Mouse (Mus musculus): Measurements from ENCODE around the gene Cntrl. TPM values are rescaled to one million over a fixed set of nuclear protein-coding genes. Genes with fewer than 3 reads are reported as not detected.

Cntrl gene
- polyA plus RNA-seq, 1 experiment from 2014 or later: 10.5 TPM

DNA sequence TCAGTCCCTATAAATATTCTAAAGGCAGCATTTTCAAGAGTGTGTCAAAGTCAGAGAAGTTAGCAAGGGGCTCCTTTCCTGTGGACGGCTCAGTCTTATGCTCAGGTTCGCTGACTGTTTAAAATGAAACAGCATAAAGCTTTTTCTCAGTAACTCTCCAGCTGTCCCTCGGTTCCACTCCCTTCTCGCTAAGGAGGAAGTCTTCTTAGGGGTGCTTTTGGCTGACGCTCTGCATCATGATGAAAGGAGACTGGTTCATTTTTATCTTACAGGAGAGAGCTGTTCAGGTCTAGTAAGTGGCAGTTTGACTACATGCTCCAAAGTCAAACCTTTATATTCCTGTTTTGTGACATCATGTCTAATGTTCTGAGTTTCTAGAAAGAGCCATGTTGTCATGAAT, 79.6 kb downstream of the Cntrl start:
- Histone ChIP-seq H3K9me3 (no peaks in the 10 kb centered on the region), H3K4me3 (no peak overlapping the region), H3K9ac (no peak overlapping the region), H3K27ac (no peak overlapping the region), H3K4me1 (peaks cover under 1% of the 10 kb centered on the region; the same call in 1 of the 2 replicates), H3K27me3 (replicated peaks) (no peaks in the 10 kb centered on the region), H3K36me3 (replicated peaks) (0 out of 2 replicates have a peak, but pooled peaks cover 12% of the 10 kb centered on the region), H3K4me2 (no peak overlapping the region)
- 90% methylated on average over 5 of the region's 5 CpGs for WGBS
- no peak for ATAC-seq (replicated peaks)

GRCm38 (mm10) chr2:35193976-35194375, 84.7 kb downstream of the Cntrl start:
- ATAC-seq (replicated peaks): no peak
- 90% methylated on average over 1 of the region's 1 CpGs for WGBS
- Histone ChIP-seq H3K4me2 (no peak overlapping the region), H3K9me3 (no peaks in the 10 kb centered on the region), H3K27ac (no peak overlapping the region), H3K9ac (no peak overlapping the region), H3K4me1 (peaks cover 26% of the 10 kb centered on the region), H3K36me3 (replicated peaks) (0 out of 2 replicates have a peak, but pooled peaks cover 6% of the 10 kb centered on the region), H3K27me3 (replicated peaks) (no peaks in the 10 kb centered on the region), H3K4me3 (no peak overlapping the region)

GRCm38 (mm10) chr2:35195626-35196544, 86.6 kb downstream of the Cntrl start:
- Histone ChIP-seq H3K27ac (no peak overlapping the region), H3K27me3 (replicated peaks) (no peaks in the 10 kb centered on the region), H3K4me1 (peaks cover 34% of the 10 kb centered on the region), H3K9me3 (no peaks in the 10 kb centered on the region), H3K36me3 (replicated peaks) (no peaks in the 10 kb centered on the region), H3K4me3 (no peak overlapping the region), H3K9ac (no peak overlapping the region), H3K4me2 (no peak overlapping the region)
- ATAC-seq (replicated peaks): no peak
- 90% methylated on average over 6 of the region's 6 CpGs for WGBS

- Histone ChIP-seq H3K9ac (peak overlapping the region; percentile 99), H3K27me3 (replicated peaks) (no peaks in the 10 kb centered on the region), H3K36me3 (replicated peaks) (no peaks in the 10 kb centered on the region), H3K4me2 (peak overlapping the region; percentile 60), H3K4me3 (peak overlapping the region; percentile 98), H3K9me3 (no peaks in the 10 kb centered on the region), H3K4me1 (peaks cover 30% of the 10 kb centered on the region), H3K27ac (peak overlapping the region; percentile 95; the same call in 1 of the 2 replicates)
- WGBS: 14% methylated on average over 5 of the region's 5 CpGs
- ATAC-seq (replicated peaks): no peak
Observed at GRCm38 (mm10) chr2:35199541-35199940, 90.2 kb downstream of the Cntrl start.

DNA sequence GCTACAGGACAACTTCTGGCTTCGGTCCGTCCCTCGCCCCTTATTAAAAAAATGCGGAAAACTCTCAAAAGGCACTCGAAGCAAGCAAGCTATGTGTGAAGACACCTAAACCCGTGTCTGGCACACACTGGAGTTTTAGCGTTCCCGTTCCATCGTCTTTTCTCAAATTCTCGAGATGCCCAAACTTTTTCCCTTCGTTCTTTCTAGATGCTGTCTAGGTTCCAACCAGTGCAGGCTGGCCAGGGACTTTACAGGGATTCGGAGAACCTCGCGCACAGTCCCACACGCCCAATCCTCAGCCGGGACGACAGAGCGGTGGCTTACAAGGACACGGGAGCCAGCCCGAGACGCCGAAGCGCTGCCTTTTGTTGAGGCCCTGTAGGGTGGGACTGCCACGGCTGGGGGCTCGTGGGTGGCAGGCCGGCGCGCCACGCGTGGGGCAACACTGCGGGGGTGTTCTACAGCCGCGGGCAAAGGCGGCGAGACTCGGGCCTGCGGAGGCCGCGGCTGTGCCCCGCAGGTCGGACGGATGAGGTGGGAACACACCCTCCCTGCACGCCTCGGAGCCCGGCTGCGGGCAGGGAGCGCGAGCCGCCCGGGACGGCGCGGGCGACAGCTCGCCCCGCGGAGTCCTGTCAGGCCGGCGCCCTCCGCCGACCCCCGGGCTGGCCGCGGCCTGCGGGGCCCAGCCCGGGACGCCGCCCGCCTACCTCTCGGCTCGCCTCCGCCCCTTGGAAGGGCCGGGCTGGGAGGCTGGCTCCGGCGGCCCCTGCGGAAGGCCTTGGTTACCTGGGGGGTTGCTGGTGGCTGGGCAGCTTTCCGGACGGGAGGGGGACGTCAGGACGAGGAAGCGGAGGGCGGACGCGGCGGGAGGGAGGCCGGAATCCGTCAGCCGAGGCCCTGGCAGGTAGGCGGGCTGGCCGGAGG, 90.9 kb downstream of the Cntrl start:
- peak overlapping the region; percentile 60 for H3K4me2 ChIP-seq
- peak overlapping the region; percentile 98 for H3K4me3 ChIP-seq
- H3K4me1 ChIP-seq: peaks cover 30% of the 10 kb centered on the region
- H3K27me3 ChIP-seq (replicated peaks): no peaks in the 10 kb centered on the region
- WGBS: 1% methylated on average over 81 of the region's 90 CpGs
- H3K27ac ChIP-seq: peak overlapping the region; percentile 95
- no peaks in the 10 kb centered on the region for H3K9me3 ChIP-seq
- peak overlapping the region; percentile 99 for H3K9ac ChIP-seq
- H3K36me3 ChIP-seq (replicated peaks): no peaks in the 10 kb centered on the region
- ATAC-seq (replicated peaks): peak; percentile 80

DNA sequence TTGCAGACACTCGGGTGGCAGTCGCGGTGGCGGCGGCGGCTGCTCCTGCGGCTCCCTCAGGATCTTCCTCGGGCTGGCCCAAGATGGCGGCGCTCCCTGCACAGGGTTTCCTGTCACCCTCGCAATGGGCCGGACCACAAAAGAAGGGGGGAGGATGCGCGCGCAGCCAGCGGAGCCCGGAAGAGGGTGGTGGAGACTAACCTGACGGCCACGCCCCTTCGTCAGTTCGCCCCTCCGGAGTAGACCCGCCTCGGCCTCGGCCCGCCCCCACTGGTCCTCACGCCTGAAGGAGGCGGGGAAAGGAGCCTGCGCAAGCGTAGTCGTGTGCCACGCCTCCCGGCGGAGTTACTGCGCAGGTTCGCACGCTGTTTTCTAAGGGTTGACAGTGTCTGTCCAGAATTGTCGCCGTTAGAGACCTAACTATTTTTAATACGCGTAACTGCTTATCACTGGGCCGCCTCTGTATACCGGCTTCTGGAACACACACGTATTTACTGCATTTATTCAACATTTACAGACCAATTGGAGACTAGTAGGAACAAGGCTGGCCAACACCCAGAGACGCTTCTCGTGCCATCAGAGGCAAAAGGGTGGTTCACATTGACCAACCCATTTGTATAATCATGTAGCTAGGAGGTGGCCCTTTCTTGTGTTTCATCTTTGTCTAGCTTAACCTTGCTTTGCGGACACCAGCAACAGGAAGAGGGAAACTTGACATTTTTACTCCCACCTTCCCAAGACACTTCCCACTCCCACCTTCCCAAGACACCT, 91.8 kb downstream of the Cntrl start, which contains the start of gene Rab14:
Rab14 (minus strand) TSS at position 223 of the 771 bp plus-strand sequence.
- ATAC-seq (replicated peaks): peak; percentile 97
- under 1% methylated on average over 42 of the region's 47 CpGs for WGBS
- Histone ChIP-seq H3K27ac (peak within 1 kb of the TSS; percentile 95), H3K9ac (peak within 1 kb of the TSS; percentile 99), H3K4me3 (peak within 1 kb of the TSS; percentile 98), H3K9me3 (no peaks in the 10 kb centered on the region), H3K4me1 (peaks cover 26% of the 10 kb centered on the region), H3K27me3 (replicated peaks) (no peaks in the 10 kb centered on the region), H3K4me2 (peak within 1 kb of the TSS; percentile 64), H3K36me3 (replicated peaks) (no peaks in the 10 kb centered on the region)

- Histone ChIP-seq H3K4me3 (no peak overlapping the region), H3K27ac (no peak overlapping the region), H3K9me3 (no peaks in the 10 kb centered on the region), H3K4me2 (no peak overlapping the region), H3K27me3 (replicated peaks) (no peaks in the 10 kb centered on the region), H3K36me3 (replicated peaks) (no peaks in the 10 kb centered on the region), H3K9ac (no peak overlapping the region), H3K4me1 (peaks cover 10% of the 10 kb centered on the region)
- ATAC-seq (replicated peaks): no peak
Observed at GRCm38 (mm10) chr2:35203729-35204128, 94.4 kb downstream of the Cntrl start.

DNA sequence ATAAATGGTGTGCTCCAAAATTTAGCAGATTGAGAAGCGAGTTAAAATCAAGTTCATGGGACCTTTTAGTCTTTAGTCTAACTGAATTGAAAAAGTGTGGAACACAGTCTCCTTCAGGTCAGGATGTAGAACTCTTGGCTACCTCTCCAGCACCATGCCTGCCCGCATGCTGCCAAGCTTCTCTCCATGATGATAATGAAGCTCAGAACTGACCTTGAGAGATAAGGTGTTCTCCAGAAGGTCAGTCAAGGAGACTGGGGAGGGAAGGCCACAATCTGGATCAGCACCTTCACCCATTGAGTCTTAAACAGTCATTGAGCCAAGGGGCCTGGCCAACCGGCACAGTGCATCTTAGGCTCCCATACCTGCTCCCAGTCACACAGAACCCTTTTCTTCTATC, 97.5 kb downstream of the Cntrl start:
- 88% methylated on average over 3 of the region's 3 CpGs for WGBS
- no peak overlapping the region for H3K27ac ChIP-seq
- no peaks in the 10 kb centered on the region for H3K9me3 ChIP-seq
- no peak overlapping the region for H3K4me2 ChIP-seq
- H3K27me3 ChIP-seq (replicated peaks): no peaks in the 10 kb centered on the region
- no peak overlapping the region for H3K4me3 ChIP-seq
- no peaks in the 10 kb centered on the region for H3K36me3 ChIP-seq (replicated peaks)
- no peak for ATAC-seq (replicated peaks)
- H3K9ac ChIP-seq: no peak overlapping the region
- H3K4me1 ChIP-seq: no peaks in the 10 kb centered on the region

DNA sequence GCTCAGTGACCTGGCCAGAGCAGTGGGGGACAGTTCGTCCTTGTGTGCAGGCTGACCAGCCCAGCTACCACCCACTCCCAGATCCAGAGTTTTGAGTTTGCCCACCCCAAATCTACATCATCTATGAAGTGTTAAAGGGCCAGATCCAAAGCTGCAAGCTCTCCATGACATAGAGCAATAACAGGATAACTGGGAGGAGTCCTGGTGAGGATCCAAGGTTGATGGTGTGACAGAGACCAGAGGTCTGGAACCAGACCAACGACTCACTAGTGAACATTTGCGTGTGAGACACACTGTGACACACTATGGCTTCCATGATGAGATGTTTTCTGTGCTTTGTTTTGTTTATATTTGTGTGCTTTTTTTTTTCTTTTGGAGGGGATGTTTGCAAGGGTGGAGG, 98.8 kb downstream of the Cntrl start:
- Histone ChIP-seq H3K4me2 (no peak overlapping the region), H3K27me3 (replicated peaks) (no peaks in the 10 kb centered on the region), H3K9me3 (no peaks in the 10 kb centered on the region), H3K27ac (no peak overlapping the region), H3K9ac (no peak overlapping the region), H3K36me3 (replicated peaks) (no peaks in the 10 kb centered on the region), H3K4me1 (no peaks in the 10 kb centered on the region), H3K4me3 (no peak overlapping the region)
- WGBS: 82% methylated on average over 3 of the region's 3 CpGs
- no peak for ATAC-seq (replicated peaks)

DNA sequence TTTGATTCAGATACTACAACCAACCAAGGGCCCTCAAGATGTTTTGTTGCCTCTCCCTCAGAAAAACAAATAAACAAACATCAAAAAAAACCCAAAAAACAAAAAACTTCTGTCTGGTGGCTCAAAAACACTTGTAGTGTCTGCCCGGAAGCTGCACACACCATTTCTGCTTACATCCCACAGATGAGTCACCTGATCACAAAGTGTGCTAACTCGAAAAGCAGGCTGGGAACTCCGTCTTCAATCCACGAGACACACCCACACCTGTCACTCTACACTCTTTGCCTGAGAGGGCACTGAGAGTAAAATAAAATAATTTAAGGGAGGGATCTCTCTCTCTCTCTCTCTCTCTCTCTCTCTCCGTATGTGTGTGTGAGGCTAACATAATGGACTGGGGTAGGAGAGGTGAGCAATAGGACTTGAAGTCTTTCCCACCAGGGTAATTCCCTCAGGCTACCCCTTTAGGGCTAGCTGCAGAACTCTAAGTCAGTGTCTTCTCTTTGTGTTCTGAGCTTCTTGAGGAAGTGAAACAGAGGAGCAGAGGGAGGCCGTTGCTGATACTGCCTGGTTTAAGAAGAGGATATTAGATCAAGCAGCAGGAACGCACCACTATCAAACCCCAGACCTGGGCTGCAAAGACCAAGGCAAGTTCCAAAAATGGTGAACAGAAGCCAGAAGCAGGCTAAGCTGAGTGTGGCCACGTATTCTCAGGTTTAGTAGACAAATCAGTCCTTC, 99.8 kb downstream of the Cntrl start:
- H3K9ac ChIP-seq: no peak overlapping the region
- no peak overlapping the region for H3K27ac ChIP-seq
- 71% methylated on average over 8 of the region's 8 CpGs for WGBS
- H3K36me3 ChIP-seq (replicated peaks): no peaks in the 10 kb centered on the region
- H3K9me3 ChIP-seq: no peaks in the 10 kb centered on the region
- no peak for ATAC-seq (replicated peaks)
- H3K4me3 ChIP-seq: no peak overlapping the region
- H3K4me1 ChIP-seq: no peaks in the 10 kb centered on the region
- H3K27me3 ChIP-seq (replicated peaks): no peaks in the 10 kb centered on the region
- H3K4me2 ChIP-seq: no peak overlapping the region

- Histone ChIP-seq H3K9me3 (no peaks in the 10 kb centered on the region), H3K27me3 (replicated peaks) (no peaks in the 10 kb centered on the region), H3K9ac (no peak overlapping the region), H3K4me1 (peaks cover 13% of the 10 kb centered on the region), H3K4me3 (no peak overlapping the region), H3K4me2 (no peak overlapping the region), H3K27ac (no peak overlapping the region), H3K36me3 (replicated peaks) (no peaks in the 10 kb centered on the region)
- ATAC-seq (replicated peaks): no peak
- 79% methylated on average over 3 of the region's 3 CpGs for WGBS
Observed at GRCm38 (mm10) chr2:35211681-35212080, 102.4 kb downstream of the Cntrl start.
